Mouse (Mus musculus) midbrain, embryonic 14.5 days (tissue): ENCODE measurements around the gene Scaf1. TPM values are rescaled to one million over a fixed set of nuclear protein-coding genes. Genes with fewer than 3 reads are reported as not detected.

Experiments
- ATAC-seq: fragments of 200-750 bp; cut with Nextera tagmentation; 2 replicates; pipeline ENCODE4 v1.8.0; 2017; ENCODE audit warnings: moderate number of reproducible peaks, moderate library complexity; ENCODE audit not compliant: low FRiP score, low TSS enrichment
- DNase-seq: peaks from one replicate; pipeline ENCODE4 v3.0.0-alpha.2; 2015
- H3K27ac ChIP-seq: fragments of 300-500 bp; sonication (generic); replicated peaks from 2 replicates; pipeline ENCODE4 v1.5.1; 2014; ENCODE audit warnings: mild to moderate bottlenecking, low read depth, low read length, moderate library complexity
- H3K27me3 ChIP-seq: fragments of 300-500 bp; sonication (generic); 2 replicates; pipeline ENCODE4 v1.6.1; 2014; ENCODE audit warnings: low read length, control low read depth, mixed read lengths; ENCODE audit not compliant: control insufficient read depth, insufficient read depth
- H3K36me3 ChIP-seq: fragments of 300-500 bp; sonication (generic); 2 replicates; pipeline ENCODE4 v1.6.1; 2014; ENCODE audit warnings: low read length, control low read depth; ENCODE audit not compliant: control insufficient read depth, insufficient read depth
- H3K4me1 ChIP-seq: fragments of 300-500 bp; sonication (generic); 2 replicates; pipeline ENCODE4 v1.6.1; 2014; ENCODE audit warnings: mild to moderate bottlenecking, antibody characterized with exemption, low read length, control low read depth; ENCODE audit not compliant: control insufficient read depth, insufficient read depth
- H3K4me2 ChIP-seq: fragments of 300-500 bp; sonication (generic); 2 replicates; pipeline ENCODE4 v1.6.1; 2014; ENCODE audit warnings: mild to moderate bottlenecking, low read length, moderate library complexity
- H3K4me3 ChIP-seq: fragments of 300-500 bp; sonication (generic); replicated peaks from 2 replicates; pipeline ENCODE4 v1.5.1; 2014; ENCODE audit warnings: low read depth, low read length
- H3K9ac ChIP-seq: fragments of 300-500 bp; sonication (generic); replicated peaks from 2 replicates; pipeline ENCODE4 v1.6.1; 2014; ENCODE audit warnings: mild to moderate bottlenecking, low read length, moderate library complexity
- H3K9me3 ChIP-seq: fragments of 300-500 bp; sonication (generic); 2 replicates; pipeline ENCODE4 v1.6.1; 2016; ENCODE audit warnings: low read length, control low read depth, mixed read lengths; ENCODE audit not compliant: control insufficient read depth
- WGBS: fragments of 180-500 bp; shearing (Covaris S2); extraction: QIAGEN DNeasy Blood & Tissue Kit; methylation state at CpG from one replicate; pipeline ENCODE4 v1.1.7; 2014; 5-methylcytosine and 5-hydroxymethylcytosine counted together
- polyA plus RNA-seq: library from polyadenylated mRNA; unstranded; fragments of >200 nt; fragmentation: Nextera tagmentation; extraction: Ambion mirVana; gene quantifications from 2 replicates; pipeline ENCODE4 v1.2.1, GENCODE M21; 2014

Scaf1 gene
- polyA plus RNA-seq, 1 experiment from 2014 or later, result 60.6 TPM

DNA sequence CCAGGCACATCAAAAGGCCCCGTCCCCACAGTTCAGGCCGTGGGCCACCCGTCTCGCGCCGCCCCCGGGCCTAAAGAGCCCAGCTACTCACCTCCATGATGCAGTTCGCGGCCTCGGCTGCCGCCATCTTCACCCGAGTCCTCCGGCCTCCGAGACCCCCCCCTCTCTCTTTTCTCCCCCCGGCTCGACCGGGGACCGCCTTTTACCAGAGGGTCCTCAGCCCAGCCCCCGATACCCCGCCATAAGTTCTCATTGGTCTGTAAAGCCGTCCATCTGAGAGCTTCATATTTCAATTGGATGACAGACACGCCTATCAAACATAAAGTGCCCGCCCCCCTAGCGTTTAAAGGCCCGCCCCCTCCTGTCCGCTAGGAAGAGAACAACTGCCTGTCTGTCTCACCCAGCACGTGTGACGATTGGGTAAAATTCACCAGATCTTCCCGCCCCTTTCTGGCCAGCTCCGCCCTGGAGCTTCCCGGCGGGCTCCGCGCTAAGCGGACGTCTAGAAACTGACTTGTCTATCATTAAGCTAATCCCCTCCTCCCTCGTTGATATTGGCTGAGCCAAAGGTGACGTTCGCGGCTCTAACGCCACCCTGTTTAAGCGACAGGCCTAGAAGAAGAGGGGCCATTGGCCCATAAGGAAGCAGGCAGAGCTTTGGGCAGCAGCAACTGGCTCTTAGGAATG is 29.8 kb downstream of the Scaf1 start, which contains the start of gene Prmt1:
Gene Prmt1, minus strand, starts transcription at position 377 of the 687 bp plus-strand sequence.
- Histone ChIP-seq H3K4me3 (peak within 1 kb of the TSS; percentile 94), H3K9me3 (no peaks in the 10 kb centered on the region), H3K36me3 (peaks cover 22% of the 10 kb centered on the region), H3K4me1 (peaks cover 31% of the 10 kb centered on the region), H3K27me3 (no peaks in the 10 kb centered on the region), H3K27ac (peak within 1 kb of the TSS; percentile 94), H3K4me2 (peak within 1 kb of the TSS; percentile 73), H3K9ac (peak within 1 kb of the TSS; percentile 94)
- peak; percentile 99 for DNase-seq
- peak; percentile 95 for ATAC-seq
- under 1% methylated on average over 42 of the region's 42 CpGs for WGBS

- peak; percentile 77 for DNase-seq
- peak overlapping the region; percentile 94 for H3K9ac ChIP-seq
- H3K4me2 ChIP-seq, result peak overlapping the region; percentile 69
- no peaks in the 10 kb centered on the region for H3K27me3 ChIP-seq
- no peaks in the 10 kb centered on the region for H3K9me3 ChIP-seq
- peak overlapping the region; percentile 94 for H3K27ac ChIP-seq
- peak; percentile 10 for ATAC-seq
- H3K36me3 ChIP-seq, result peaks cover 25% of the 10 kb centered on the region
- 1% methylated on average over 44 of the region's 45 CpGs for WGBS
- H3K4me3 ChIP-seq, result peak overlapping the region; percentile 94
- peaks cover 31% of the 10 kb centered on the region for H3K4me1 ChIP-seq
Measured at GRCm38 (mm10) chr7:44985595-44986191, 30.5 kb downstream of the Scaf1 start.

DNA sequence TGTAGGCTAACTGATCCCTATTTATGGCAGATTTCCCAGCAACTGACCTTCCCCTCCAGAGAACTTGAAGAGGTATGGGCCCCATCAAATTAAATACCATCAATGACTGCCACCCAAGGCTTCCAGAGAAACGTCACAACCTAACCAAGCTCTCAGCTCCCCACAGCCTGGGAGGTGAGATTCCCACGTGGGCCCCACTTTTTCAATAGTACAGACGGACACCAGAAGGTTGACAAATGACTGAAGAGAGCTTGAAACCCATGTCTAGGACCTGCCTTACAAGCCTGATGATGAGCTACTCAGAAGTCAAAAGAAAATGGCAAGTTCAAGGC is 31.4 kb downstream of the Scaf1 start:
- no peak overlapping the region for H3K9ac ChIP-seq

DNA sequence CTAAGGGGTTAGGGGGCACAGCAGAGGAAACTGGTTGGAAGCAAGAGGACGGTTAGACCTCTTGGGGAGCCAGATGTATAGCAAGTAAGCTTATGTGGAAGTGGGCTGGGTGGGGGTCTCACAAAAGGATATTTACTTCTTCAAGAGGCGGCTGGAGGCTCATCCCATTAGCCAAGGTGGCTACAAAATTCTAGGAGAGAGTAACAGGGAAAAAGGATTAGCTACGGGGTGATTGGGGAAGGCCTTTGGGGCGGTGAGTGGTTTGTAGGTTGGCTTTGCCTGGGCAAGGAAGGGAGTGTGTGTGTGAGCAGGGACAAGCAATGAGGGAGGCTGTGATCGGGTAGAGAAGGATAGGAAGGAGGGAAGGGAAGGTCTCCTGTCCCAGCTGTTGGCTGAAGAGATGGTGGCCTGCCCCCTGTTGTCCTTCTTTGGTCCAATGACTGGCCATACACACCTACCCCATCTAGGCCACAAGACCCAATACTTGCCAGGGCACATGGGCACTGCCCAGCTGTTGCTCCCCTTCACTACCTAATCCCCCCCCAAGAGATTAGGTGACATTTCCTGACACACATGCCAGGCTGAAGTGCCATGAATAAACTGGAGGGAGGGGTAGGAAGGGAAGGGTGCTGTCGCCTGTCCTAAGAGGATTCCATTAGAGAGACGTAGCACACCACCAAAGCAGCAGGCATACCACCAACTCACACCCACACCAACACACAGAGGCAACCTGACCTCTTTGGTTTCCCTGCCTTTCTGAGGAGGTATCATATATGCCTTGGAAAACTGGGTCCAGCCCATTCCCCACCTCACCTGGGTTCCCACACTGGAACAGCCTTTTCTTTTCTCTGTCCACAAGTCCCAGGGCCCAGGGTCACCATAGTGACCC is 32.0 kb downstream of the Scaf1 start:
- DNase-seq, result no peak
- WGBS, result 58% methylated on average over 7 of the region's 7 CpGs
- H3K27me3 ChIP-seq, result no peaks in the 10 kb centered on the region
- H3K9ac ChIP-seq, result no peak overlapping the region; the same call in 1 of the 2 replicates
- ATAC-seq, result no peak
- no peaks in the 10 kb centered on the region for H3K9me3 ChIP-seq
- H3K4me2 ChIP-seq, result peak overlapping the region; percentile 69
- H3K4me1 ChIP-seq, result peaks cover 31% of the 10 kb centered on the region
- peak overlapping the region; percentile 94 for H3K4me3 ChIP-seq
- peaks cover 41% of the 10 kb centered on the region for H3K36me3 ChIP-seq
- peak overlapping the region; percentile 94; the same call in 1 of the 2 replicates for H3K27ac ChIP-seq

More for the DNA sequence above, 31.4 kb downstream of the Scaf1 start:
- Histone ChIP-seq H3K36me3 (peaks cover 34% of the 10 kb centered on the region), H3K9me3 (no peaks in the 10 kb centered on the region), H3K4me3 (peak overlapping the region; percentile 94), H3K27me3 (no peaks in the 10 kb centered on the region), H3K4me2 (peak overlapping the region; percentile 69), H3K4me1 (peaks cover 31% of the 10 kb centered on the region), H3K27ac (peak overlapping the region; percentile 94)
- WGBS, result 34% methylated on average over 3 of the region's 3 CpGs
- DNase-seq (no peak), ATAC-seq (no peak)

DNA sequence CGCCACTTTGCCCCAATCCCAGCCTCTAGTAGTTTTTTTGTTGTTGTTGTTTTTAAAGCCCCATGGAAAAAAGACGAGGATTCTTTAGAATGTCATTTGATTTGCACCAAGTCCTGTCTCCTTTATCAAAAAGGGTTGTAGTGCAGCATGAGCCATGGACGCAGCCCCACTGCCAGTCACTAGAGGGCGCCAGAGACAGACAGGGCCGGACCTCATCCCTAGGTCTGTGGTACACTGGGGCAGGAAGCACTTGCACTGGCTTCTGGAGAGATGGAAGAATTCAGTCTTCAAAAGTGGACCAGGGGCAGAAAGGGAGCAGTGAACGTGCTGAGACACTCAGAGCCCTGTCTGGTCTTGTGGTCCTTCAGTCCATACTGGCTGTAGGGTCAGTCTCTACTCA is 33.1 kb downstream of the Scaf1 start:
- Histone ChIP-seq H3K4me1 (peaks cover 24% of the 10 kb centered on the region), H3K4me3 (0 out of 2 replicates have a peak overlapping the region, but pooled peaks have one; percentile 3), H3K9ac (0 out of 2 replicates have a peak overlapping the region, but pooled peaks have one; percentile 7), H3K36me3 (peaks cover 52% of the 10 kb centered on the region), H3K27me3 (no peaks in the 10 kb centered on the region), H3K4me2 (no peak overlapping the region), H3K27ac (0 out of 2 replicates have a peak overlapping the region, but pooled peaks have one; percentile 45), H3K9me3 (no peaks in the 10 kb centered on the region)
- ATAC-seq (no peak), DNase-seq (peak; percentile 87)
- 33% methylated on average over 6 of the region's 6 CpGs for WGBS

DNA sequence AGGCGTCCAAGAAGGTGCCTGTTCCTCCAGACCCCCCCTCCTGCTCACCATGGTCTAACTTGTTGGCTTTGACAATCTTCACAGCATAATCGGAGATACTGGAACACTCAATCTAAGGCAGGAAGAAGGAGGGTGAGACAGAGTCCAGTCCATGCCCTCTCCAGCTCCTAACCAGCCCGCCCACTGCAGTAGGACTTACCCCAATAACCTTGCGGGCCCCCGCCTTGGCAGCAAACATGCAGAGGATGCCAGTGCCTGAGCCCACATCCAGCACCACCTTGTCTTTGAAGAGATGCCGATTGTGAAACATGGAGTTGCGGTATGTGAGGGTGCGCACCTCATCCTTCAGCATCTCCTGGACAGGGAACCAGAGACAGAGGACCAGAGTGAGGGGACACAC is 34.6 kb downstream of the Scaf1 start:
- H3K27me3 ChIP-seq, result no peaks in the 10 kb centered on the region
- peaks cover 67% of the 10 kb centered on the region for H3K36me3 ChIP-seq
- no peak overlapping the region for H3K9ac ChIP-seq
- 96% methylated on average over 8 of the region's 8 CpGs for WGBS
- H3K4me1 ChIP-seq, result peaks cover 20% of the 10 kb centered on the region
- no peaks in the 10 kb centered on the region for H3K9me3 ChIP-seq
- H3K27ac ChIP-seq, result no peak overlapping the region
- ATAC-seq, result no peak
- no peak overlapping the region for H3K4me3 ChIP-seq
- DNase-seq, result no peak
- H3K4me2 ChIP-seq, result no peak overlapping the region

DNA sequence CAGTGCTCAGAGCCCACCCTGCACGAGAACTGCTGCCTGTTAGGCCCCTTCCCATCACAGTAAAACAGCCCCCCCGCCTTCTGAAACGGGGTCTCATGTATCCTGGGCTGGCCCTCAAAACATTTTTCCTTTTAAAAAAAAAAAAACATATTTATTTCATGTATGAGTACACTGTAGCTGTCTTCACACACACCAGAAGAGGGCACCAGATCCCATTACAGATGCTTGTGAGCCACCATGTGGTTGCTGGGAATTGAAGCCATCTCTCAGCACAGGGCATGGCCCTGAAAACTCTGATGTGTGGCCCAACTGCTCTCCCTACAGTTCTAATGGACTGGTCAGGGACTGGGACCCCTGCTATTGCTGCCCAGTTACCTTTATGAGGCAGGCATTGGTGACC is 37.9 kb downstream of the Scaf1 start:
- H3K9me3 ChIP-seq, result no peaks in the 10 kb centered on the region
- peaks cover 71% of the 10 kb centered on the region for H3K36me3 ChIP-seq
- H3K4me1 ChIP-seq, result peaks cover 14% of the 10 kb centered on the region
- H3K4me3 ChIP-seq, result no peak overlapping the region
- ATAC-seq (no peak), DNase-seq (no peak)
- no peak overlapping the region for H3K9ac ChIP-seq
- H3K27me3 ChIP-seq, result no peaks in the 10 kb centered on the region
- 94% methylated on average over 3 of the region's 3 CpGs for WGBS
- H3K4me2 ChIP-seq, result no peak overlapping the region
- no peak overlapping the region for H3K27ac ChIP-seq

GRCm38 (mm10) chr7:44975117-44975419 is 41.1 kb downstream of the Scaf1 start:
- H3K4me3 ChIP-seq, result peak overlapping the region; percentile 56
- ATAC-seq, result no peak
- H3K9me3 ChIP-seq, result no peaks in the 10 kb centered on the region
- H3K27ac ChIP-seq, result peak overlapping the region; percentile 97
- 0 out of 2 replicates have a peak overlapping the region, but pooled peaks have one; percentile 69 for H3K9ac ChIP-seq
- DNase-seq, result no peak
- peaks cover 34% of the 10 kb centered on the region for H3K4me1 ChIP-seq
- H3K27me3 ChIP-seq, result no peaks in the 10 kb centered on the region
- H3K36me3 ChIP-seq, result peaks cover 43% of the 10 kb centered on the region
- H3K4me2 ChIP-seq, result peak overlapping the region; percentile 96
- 17% methylated on average over 6 of the region's 6 CpGs for WGBS
